Mouse (Mus musculus) central nervous system, embryonic 11.5 days (tissue): ENCODE results near the gene Pate4. TPM values are rescaled to one million over a fixed set of nuclear protein-coding genes. Genes with fewer than 3 reads are reported as not detected.

ENCODE experiments used
- polyA plus RNA-seq: library from polyadenylated mRNA; depleted of rRNA; stranded (reverse); fragments of >200 nt; gene quantifications from 2 replicates; pipeline ENCODE4 v1.2.3, GENCODE M21; 2012; rRNA removed

Gene Pate4
- not detected in 2 replicates for polyA plus RNA-seq

DNA sequence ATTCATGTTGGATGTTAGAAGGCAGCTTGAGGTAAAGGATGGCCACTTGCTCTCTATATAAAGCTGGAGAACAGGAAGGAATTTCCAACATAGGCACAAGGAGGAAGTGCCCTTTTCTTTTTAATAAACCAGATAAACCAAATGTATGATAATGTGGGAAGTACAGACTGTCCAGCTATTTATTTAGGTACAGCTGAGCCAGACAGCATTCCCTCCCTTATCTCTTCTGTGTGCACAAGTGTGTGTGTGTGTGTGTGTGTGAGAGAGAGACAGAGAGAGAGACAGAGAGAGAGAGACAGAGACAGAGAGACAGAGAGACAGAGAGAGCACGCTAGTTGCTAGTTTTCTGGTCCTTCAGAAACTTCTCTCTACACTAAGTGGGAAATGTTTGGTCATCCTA lies at the start of gene Pate4:
Gene Pate4 (minus strand): TSS at position 101 of the 400 bp plus-strand sequence.

DNA sequence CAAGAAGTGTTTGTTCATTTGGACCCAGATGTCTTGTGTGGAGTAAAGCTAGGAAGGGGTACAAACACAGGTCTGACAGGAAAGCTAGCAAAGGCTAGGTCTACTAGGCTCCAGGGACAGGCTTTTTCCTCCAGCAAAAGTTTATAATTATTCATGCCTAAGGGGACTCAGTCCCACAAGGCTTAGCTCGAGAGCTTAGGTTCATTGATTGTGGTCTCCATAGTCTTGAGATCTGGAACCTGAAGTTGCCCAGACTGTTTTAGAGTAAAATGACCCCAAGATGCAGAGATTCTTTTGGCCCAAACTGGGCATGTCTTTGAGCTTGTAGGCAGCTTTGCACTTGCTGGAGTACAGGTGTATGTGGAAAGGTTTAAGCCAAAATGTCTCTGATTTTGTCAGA lies 36.4 kb upstream of the Pate4 start, which contains the start of gene Pate3:
Gene Pate3 (minus strand): TSS at position 101 of the 400 bp plus-strand sequence.

DNA sequence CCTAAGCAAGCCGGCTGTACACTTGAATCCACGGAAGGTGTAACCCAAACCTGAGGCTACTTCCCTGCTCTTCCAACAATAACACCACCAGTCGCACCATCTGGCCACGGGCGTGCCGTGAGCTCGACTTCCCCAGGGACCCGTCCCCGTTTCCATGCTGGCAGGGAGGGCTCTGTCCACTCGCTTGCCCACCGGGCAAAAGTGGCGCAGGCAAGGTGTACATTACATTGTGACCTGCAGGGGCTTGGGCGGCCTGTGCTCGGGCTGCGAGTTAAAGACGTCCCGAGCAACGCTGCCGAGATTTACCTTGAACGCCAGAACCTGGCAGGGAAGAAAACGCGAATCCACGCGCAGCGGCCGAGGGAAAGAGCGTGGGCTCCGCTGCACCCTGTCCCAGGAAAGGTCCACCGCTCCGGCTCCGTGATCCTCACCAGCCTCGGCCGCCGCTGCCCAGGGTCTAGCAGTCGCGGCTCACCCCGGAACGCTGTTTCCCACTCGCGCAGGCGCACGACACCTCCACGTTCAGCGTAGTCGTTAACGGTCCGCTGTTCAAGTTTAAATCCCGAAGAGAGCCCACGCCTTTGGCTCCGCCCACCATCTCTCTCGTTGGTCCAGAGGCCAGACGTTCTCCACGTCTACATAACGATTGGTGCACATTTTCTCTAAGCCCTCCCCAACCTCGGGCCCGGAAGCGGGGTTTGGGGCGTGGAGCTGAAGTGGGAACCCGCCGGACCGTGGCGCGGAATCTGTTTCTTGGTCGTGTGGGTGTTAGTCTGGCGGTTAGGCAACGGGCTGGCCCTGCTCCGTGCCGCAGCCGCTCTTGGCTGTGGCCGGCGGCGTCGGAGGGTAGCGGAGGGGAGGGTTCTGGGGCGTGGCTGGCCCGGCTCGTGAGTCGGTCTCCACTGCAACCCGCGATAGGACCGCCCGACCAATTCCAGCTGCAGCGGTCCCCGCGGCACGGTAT lies 41.9 kb downstream of the Pate4 start, which contains the start of the genes Pate2 and Hyls1:
Gene Pate2 (plus strand): TSS at position 714 of the 964 bp plus-strand sequence.
Gene Hyls1 (minus strand): TSS at position 828 of the 964 bp plus-strand sequence.

DNA sequence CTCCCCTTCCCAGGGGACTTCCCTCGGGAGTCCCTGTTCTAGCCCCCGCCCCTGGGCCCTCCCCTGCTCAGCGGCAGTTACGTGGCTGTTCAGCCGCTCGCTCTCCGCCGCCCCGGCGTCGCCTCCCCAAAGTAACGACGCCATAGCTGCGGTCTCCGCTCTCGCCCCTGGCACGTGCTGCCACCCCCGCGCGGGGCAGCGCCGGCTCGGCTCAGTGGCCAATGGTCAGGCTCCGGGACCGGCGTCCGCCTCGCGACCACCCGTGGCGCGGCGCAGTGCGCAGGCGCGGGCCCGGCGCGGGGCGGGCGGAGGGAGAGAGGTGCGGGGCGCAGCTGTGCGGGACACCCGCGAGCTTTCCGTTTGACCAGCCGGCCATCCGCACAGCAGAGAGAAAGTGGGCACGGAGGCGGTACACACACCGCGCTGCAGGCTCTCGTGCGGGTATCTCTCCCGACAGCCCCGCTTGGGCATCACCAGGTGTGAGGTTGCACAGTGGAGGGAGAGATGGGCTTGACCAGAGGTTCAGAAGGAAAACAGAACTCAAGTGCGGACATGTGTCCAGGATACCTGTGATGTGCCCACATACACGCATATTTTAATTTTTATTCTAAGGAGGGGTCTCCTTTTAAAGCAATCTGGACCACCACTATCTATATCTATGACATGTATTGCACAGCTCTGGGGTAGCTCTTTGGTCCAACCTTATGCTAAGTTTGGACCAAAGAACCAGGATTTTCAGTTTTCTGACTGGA lies 53.3 kb downstream of the Pate4 start, which contains the start of the genes Ddx25 and Pus3:
Gene Ddx25 (minus strand): TSS at position 272 of the 752 bp plus-strand sequence.
Gene Pus3 (plus strand): TSS at position 339 of the 752 bp plus-strand sequence.

Other genes with a start within 250 kb of the Pate4 start
- gene Cdon, start 190.8 kb downstream of the Pate4 start, polyA plus RNA-seq: 22.4 and 32.9 TPM in 2 replicates
- gene Gm1113, start 93.7 kb downstream of the Pate4 start, polyA plus RNA-seq: not detected in 2 replicates
- gene Ddx25, start 53.4 kb downstream of the Pate4 start, polyA plus RNA-seq: 4.1 and 4.9 TPM in 2 replicates
- 22.8 and 24.8 TPM in 2 replicates for gene Pus3, start 53.3 kb downstream of the Pate4 start, polyA plus RNA-seq
- gene Pate2, start 41.7 kb downstream of the Pate4 start, polyA plus RNA-seq: 1.3 and 1.9 TPM in 2 replicates
- gene Hyls1, start 41.5 kb downstream of the Pate4 start, polyA plus RNA-seq: 15.2 and 21.0 TPM in 2 replicates
- not detected in 2 replicates for gene Pate3, start 36.3 kb upstream of the Pate4 start, polyA plus RNA-seq
- gene Pate1, start 75.4 kb upstream of the Pate4 start, polyA plus RNA-seq: not detected in 2 replicates
- not detected in 2 replicates for gene Gm17677, start 129.1 kb upstream of the Pate4 start, polyA plus RNA-seq
- gene Gm17727, start 166.2 kb upstream of the Pate4 start, polyA plus RNA-seq: not detected in 2 replicates
- not detected in 2 replicates for gene Gm27235, start 178.2 kb upstream of the Pate4 start, polyA plus RNA-seq
- gene D730048I06Rik, start 178.2 kb upstream of the Pate4 start, polyA plus RNA-seq: not detected in 2 replicates
- gene 9230110F15Rik, start 232.2 kb upstream of the Pate4 start, polyA plus RNA-seq: not detected in 2 replicates